Mouse (Mus musculus) hindbrain, embryonic 15.5 days (tissue): Measurements from ENCODE around the gene Zdhhc12. TPM values are rescaled to one million over a fixed set of nuclear protein-coding genes. Genes with fewer than 3 reads are reported as not detected.

Experiments
- ATAC-seq: fragments of 200-750 bp; cut with Nextera tagmentation; 2 replicates; pipeline ENCODE4 v1.8.0; 2017; ENCODE audit warnings: low read depth, moderate number of reproducible peaks, moderate TSS enrichment; ENCODE audit not compliant: low FRiP score
- H3K27ac ChIP-seq: fragments of 300-500 bp; sonication (generic); replicated peaks from 2 replicates; pipeline ENCODE4 v1.5.1; 2015; ENCODE audit warnings: mild to moderate bottlenecking, inconsistent platforms
- H3K27me3 ChIP-seq: fragments of 300-500 bp; sonication (generic); 2 replicates; pipeline ENCODE4 v1.6.1; 2015; ENCODE audit warnings: control low read depth, inconsistent platforms
- H3K36me3 ChIP-seq: fragments of 300-500 bp; sonication (generic); 2 replicates; pipeline ENCODE4 v1.6.1; 2015; ENCODE audit warnings: control low read depth, inconsistent platforms
- H3K4me1 ChIP-seq: fragments of 300-500 bp; sonication (generic); replicated peaks from 2 replicates; pipeline ENCODE4 v1.6.1; 2015; ENCODE audit warnings: control low read depth, inconsistent platforms
- H3K4me2 ChIP-seq: fragments of 300-500 bp; sonication (generic); 2 replicates; pipeline ENCODE4 v1.6.1; 2015; ENCODE audit warnings: moderate library complexity, mild to moderate bottlenecking, inconsistent platforms
- H3K4me3 ChIP-seq: fragments of 300-500 bp; sonication (generic); 2 replicates; pipeline ENCODE4 v1.5.1; 2015; ENCODE audit warnings: mild to moderate bottlenecking, inconsistent platforms
- H3K9ac ChIP-seq: fragments of 300-500 bp; sonication (generic); 2 replicates; pipeline ENCODE4 v1.6.1; 2015; ENCODE audit warnings: inconsistent platforms
- H3K9me3 ChIP-seq: fragments of 300-500 bp; sonication (generic); 2 replicates; pipeline ENCODE4 v1.6.1; 2016; ENCODE audit warnings: control low read depth, inconsistent platforms
- WGBS: fragments of 180-500 bp; shearing (Covaris S2); methylation state at CpG from one replicate; pipeline ENCODE4 v1.1.7; 2015; 5-methylcytosine and 5-hydroxymethylcytosine counted together
- polyA plus RNA-seq: library from polyadenylated mRNA; unstranded; fragments of >200 nt; fragmentation: Nextera tagmentation; extraction: Ambion mirVana; gene quantifications from 2 replicates; pipeline ENCODE4 v1.2.1, GENCODE M21; 2015

Zdhhc12 gene
- polyA plus RNA-seq, 1 experiment from 2014 or later, result 27.7 TPM

GRCm38 (mm10) chr2:30124472-30125274 is 31.2 kb upstream of the Zdhhc12 start, which contains the start of gene Zer1:
Gene Zer1 (minus strand): TSS chr2:30124585.
- Histone ChIP-seq H3K4me3 (peak within 1 kb of the TSS; percentile 63), H3K9me3 (no peaks in the 10 kb centered on the region), H3K36me3 (no peaks in the 10 kb centered on the region), H3K9ac (peak within 1 kb of the TSS; percentile 89), H3K27ac (peak within 1 kb of the TSS; percentile 96), H3K4me2 (peak within 1 kb of the TSS; percentile 85), H3K4me1 (peaks cover 36% of the 10 kb centered on the region), H3K27me3 (no peaks in the 10 kb centered on the region)
- peak; percentile 97 for ATAC-seq
- 8% methylated on average over 31 of the region's 31 CpGs for WGBS

- H3K27me3 ChIP-seq, result no peaks in the 10 kb centered on the region
- peak overlapping the region; percentile 85 for H3K4me2 ChIP-seq
- H3K36me3 ChIP-seq, result no peaks in the 10 kb centered on the region
- H3K9ac ChIP-seq, result peak overlapping the region; percentile 89
- peak overlapping the region; percentile 63 for H3K4me3 ChIP-seq
- 2% methylated on average over 31 of the region's 44 CpGs for WGBS
- peak; percentile 82 for ATAC-seq
- peak overlapping the region; percentile 96 for H3K27ac ChIP-seq
- no peaks in the 10 kb centered on the region for H3K9me3 ChIP-seq
- H3K4me1 ChIP-seq, result peaks cover 42% of the 10 kb centered on the region
Observed at GRCm38 (mm10) chr2:30123729-30124471, 30.5 kb upstream of the Zdhhc12 start.

GRCm38 (mm10) chr2:30122766-30123165 is 29.3 kb upstream of the Zdhhc12 start:
- H3K9me3 ChIP-seq, result no peaks in the 10 kb centered on the region
- no peaks in the 10 kb centered on the region for H3K27me3 ChIP-seq
- 93% methylated on average over 5 of the region's 5 CpGs for WGBS
- H3K9ac ChIP-seq, result no peak overlapping the region
- H3K4me2 ChIP-seq, result peak overlapping the region; percentile 85
- no peak overlapping the region for H3K27ac ChIP-seq
- peaks cover 43% of the 10 kb centered on the region for H3K4me1 ChIP-seq
- no peak overlapping the region for H3K4me3 ChIP-seq
- ATAC-seq, result no peak
- no peaks in the 10 kb centered on the region for H3K36me3 ChIP-seq

DNA sequence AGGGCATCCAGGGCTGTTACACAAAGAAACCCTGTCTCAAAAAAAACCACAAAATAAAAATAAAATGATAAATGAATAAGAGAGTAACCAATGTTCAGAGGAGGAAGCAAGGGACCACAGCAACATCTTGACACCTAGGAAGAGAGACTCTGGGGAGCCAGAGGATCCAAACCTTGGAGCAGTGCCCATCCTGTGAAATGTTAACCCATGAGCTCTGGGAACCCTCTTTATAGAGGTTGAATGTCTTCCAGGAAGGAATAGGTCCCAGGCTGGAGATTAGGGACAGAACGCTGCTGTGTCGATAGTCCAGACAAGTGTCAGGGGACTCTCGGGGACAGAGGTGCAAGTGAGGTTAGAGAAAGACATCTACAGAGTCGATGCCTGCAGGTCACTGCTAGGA is 26.8 kb upstream of the Zdhhc12 start:
- Histone ChIP-seq H3K27ac (no peak overlapping the region), H3K27me3 (no peaks in the 10 kb centered on the region), H3K9me3 (no peaks in the 10 kb centered on the region), H3K9ac (no peak overlapping the region), H3K36me3 (no peaks in the 10 kb centered on the region), H3K4me1 (peaks cover 41% of the 10 kb centered on the region), H3K4me2 (no peak overlapping the region), H3K4me3 (no peak overlapping the region)
- 73% methylated on average over 4 of the region's 4 CpGs for WGBS
- no peak for ATAC-seq

DNA sequence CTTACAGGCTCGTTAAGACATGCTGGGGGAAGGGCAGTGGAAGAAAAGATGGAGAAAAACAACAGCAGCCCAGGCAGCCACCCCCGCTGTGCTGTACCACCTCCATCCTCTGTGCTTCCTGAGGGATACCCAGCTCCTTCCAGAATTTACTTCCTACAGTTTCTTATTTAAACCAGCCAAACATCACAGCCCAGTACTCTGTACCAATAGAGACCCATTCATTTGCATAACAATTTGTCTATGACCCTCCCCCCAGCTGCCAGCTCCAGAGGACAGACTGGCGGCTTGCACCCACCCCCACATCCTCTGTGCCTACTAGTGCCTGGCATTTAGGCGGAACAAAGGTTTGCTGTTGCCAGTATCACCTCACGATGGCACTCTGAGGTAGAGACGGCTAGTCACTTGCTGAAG is 26.2 kb upstream of the Zdhhc12 start:
- H3K4me2 ChIP-seq, result no peak overlapping the region
- no peak overlapping the region for H3K9ac ChIP-seq
- H3K4me3 ChIP-seq, result no peak overlapping the region
- no peaks in the 10 kb centered on the region for H3K9me3 ChIP-seq
- WGBS, result 15% methylated on average over 6 of the region's 6 CpGs
- no peaks in the 10 kb centered on the region for H3K27me3 ChIP-seq
- H3K36me3 ChIP-seq, result no peaks in the 10 kb centered on the region
- no peak; the same call in 1 of the 2 replicates for ATAC-seq
- peaks cover 36% of the 10 kb centered on the region for H3K4me1 ChIP-seq
- peak overlapping the region; percentile 18; the same call in 1 of the 2 replicates for H3K27ac ChIP-seq

GRCm38 (mm10) chr2:30112564-30112963 is 19.1 kb upstream of the Zdhhc12 start:
- H3K4me1 ChIP-seq, result no peaks in the 10 kb centered on the region
- no peak overlapping the region for H3K4me3 ChIP-seq
- no peak overlapping the region for H3K27ac ChIP-seq
- 88% methylated on average over 5 of the region's 5 CpGs for WGBS
- H3K9me3 ChIP-seq, result no peaks in the 10 kb centered on the region
- H3K4me2 ChIP-seq, result no peak overlapping the region
- peaks cover 45% of the 10 kb centered on the region for H3K36me3 ChIP-seq
- ATAC-seq, result no peak
- H3K9ac ChIP-seq, result no peak overlapping the region
- H3K27me3 ChIP-seq, result no peaks in the 10 kb centered on the region

GRCm38 (mm10) chr2:30111500-30111899 is 18.1 kb upstream of the Zdhhc12 start:
- Histone ChIP-seq H3K9me3 (no peaks in the 10 kb centered on the region), H3K36me3 (peaks cover 54% of the 10 kb centered on the region), H3K4me1 (no peaks in the 10 kb centered on the region), H3K27ac (no peak overlapping the region), H3K4me2 (no peak overlapping the region), H3K9ac (no peak overlapping the region), H3K27me3 (no peaks in the 10 kb centered on the region), H3K4me3 (no peak overlapping the region)
- no peak for ATAC-seq
- WGBS, result 98% methylated on average over 2 of the region's 2 CpGs

DNA sequence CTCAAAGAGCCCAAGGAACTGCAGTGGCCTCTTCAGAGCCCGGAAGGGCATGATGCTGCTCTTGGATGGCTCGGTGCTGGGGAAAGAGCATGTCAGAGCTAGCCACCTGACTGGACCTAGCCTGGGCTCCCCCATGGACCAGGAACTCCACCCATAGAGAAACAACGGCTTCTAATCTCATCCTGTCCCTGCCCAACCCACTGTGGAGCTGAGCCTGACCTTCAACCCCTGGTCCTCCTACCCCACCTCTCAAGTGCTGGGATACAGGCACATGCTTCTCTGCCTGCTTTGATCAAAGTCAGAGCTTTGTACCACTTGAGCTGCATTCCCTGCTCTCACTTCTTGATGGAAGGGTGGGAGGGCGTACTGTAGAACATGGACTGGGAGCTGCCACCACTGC is 14.8 kb upstream of the Zdhhc12 start:
- Histone ChIP-seq H3K27me3 (no peaks in the 10 kb centered on the region), H3K9ac (no peak overlapping the region), H3K4me2 (no peak overlapping the region), H3K9me3 (no peaks in the 10 kb centered on the region), H3K36me3 (peaks cover 77% of the 10 kb centered on the region), H3K4me3 (no peak overlapping the region), H3K27ac (no peak overlapping the region), H3K4me1 (no peaks in the 10 kb centered on the region)
- WGBS, result 91% methylated on average over 4 of the region's 4 CpGs
- no peak for ATAC-seq

GRCm38 (mm10) chr2:30107646-30108045 is 14.2 kb upstream of the Zdhhc12 start:
- H3K27ac ChIP-seq, result no peak overlapping the region
- H3K4me2 ChIP-seq, result no peak overlapping the region
- no peaks in the 10 kb centered on the region for H3K9me3 ChIP-seq
- H3K4me3 ChIP-seq, result no peak overlapping the region
- H3K4me1 ChIP-seq, result no peaks in the 10 kb centered on the region
- no peaks in the 10 kb centered on the region for H3K27me3 ChIP-seq
- H3K36me3 ChIP-seq, result peaks cover 77% of the 10 kb centered on the region
- H3K9ac ChIP-seq, result no peak overlapping the region
- 100% methylated on average over 5 of the region's 5 CpGs for WGBS
- ATAC-seq, result no peak

- H3K36me3 ChIP-seq, result peaks cover 76% of the 10 kb centered on the region
- no peak for ATAC-seq
- no peak overlapping the region for H3K27ac ChIP-seq
- H3K27me3 ChIP-seq, result no peaks in the 10 kb centered on the region
- no peak overlapping the region for H3K9ac ChIP-seq
- H3K4me3 ChIP-seq, result no peak overlapping the region
- no peaks in the 10 kb centered on the region for H3K4me1 ChIP-seq
- H3K9me3 ChIP-seq, result no peaks in the 10 kb centered on the region
- H3K4me2 ChIP-seq, result no peak overlapping the region
Observed at GRCm38 (mm10) chr2:30106364-30106763, 12.9 kb upstream of the Zdhhc12 start.

GRCm38 (mm10) chr2:30100214-30100613 is 6.8 kb upstream of the Zdhhc12 start:
- H3K27me3 ChIP-seq, result no peaks in the 10 kb centered on the region
- H3K4me2 ChIP-seq, result no peak overlapping the region
- 79% methylated on average over 4 of the region's 4 CpGs for WGBS
- H3K36me3 ChIP-seq, result peaks cover 55% of the 10 kb centered on the region
- H3K27ac ChIP-seq, result no peak overlapping the region
- no peaks in the 10 kb centered on the region for H3K9me3 ChIP-seq
- ATAC-seq, result no peak
- H3K9ac ChIP-seq, result no peak overlapping the region
- H3K4me3 ChIP-seq, result no peak overlapping the region
- H3K4me1 ChIP-seq, result 0 out of 2 replicates have a peak, but pooled peaks cover under 1% of the 10 kb centered on the region

DNA sequence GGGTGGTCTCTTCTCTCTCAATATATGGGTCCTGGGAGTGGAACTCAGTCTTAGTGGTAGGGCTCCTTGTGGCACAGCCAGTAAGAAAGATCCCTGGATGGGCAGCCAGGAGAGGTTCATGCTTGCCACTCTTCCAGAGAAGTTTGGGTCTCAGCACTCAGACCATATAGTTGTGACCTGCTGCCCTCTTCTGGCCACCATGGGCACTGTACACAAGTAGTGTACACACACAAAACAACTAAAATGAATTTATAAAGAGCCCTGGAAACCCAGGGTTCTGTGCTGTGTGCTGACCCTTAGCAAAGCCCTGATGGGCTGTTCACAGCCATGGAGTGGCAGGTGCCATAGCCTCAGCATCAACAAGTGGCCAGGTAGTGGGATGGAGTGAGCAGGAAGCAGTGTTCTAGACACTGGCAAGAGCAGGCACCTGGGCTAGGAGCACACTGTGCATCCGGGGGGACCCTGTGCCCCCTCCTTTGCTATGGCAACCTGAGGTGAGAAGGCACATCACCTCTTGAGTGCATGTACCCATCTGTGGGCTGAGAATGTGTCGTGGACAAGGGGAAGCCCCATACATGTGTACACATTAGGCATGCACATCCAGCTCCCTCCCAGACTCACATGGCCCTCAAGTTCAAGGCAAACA is 2.6 kb upstream of the Zdhhc12 start:
- no peak for ATAC-seq

More for the DNA sequence above, 2.6 kb upstream of the Zdhhc12 start:
- Histone ChIP-seq H3K4me1 (peaks cover 23% of the 10 kb centered on the region), H3K36me3 (peaks cover 23% of the 10 kb centered on the region), H3K27me3 (no peaks in the 10 kb centered on the region), H3K9me3 (no peaks in the 10 kb centered on the region), H3K4me3 (no peak overlapping the region), H3K9ac (no peak overlapping the region), H3K4me2 (no peak overlapping the region), H3K27ac (no peak overlapping the region)
- 86% methylated on average over 2 of the region's 2 CpGs for WGBS
